Mouse (Mus musculus) T-cell, adult 2 months (primary cell): ENCODE measurements around the gene Egln1.

Experiments
- DNase-seq: peaks from one replicate; pipeline ENCODE4 v3.0.0; 2022; ENCODE audit warnings: low spot score

Egln1 gene

DNA sequence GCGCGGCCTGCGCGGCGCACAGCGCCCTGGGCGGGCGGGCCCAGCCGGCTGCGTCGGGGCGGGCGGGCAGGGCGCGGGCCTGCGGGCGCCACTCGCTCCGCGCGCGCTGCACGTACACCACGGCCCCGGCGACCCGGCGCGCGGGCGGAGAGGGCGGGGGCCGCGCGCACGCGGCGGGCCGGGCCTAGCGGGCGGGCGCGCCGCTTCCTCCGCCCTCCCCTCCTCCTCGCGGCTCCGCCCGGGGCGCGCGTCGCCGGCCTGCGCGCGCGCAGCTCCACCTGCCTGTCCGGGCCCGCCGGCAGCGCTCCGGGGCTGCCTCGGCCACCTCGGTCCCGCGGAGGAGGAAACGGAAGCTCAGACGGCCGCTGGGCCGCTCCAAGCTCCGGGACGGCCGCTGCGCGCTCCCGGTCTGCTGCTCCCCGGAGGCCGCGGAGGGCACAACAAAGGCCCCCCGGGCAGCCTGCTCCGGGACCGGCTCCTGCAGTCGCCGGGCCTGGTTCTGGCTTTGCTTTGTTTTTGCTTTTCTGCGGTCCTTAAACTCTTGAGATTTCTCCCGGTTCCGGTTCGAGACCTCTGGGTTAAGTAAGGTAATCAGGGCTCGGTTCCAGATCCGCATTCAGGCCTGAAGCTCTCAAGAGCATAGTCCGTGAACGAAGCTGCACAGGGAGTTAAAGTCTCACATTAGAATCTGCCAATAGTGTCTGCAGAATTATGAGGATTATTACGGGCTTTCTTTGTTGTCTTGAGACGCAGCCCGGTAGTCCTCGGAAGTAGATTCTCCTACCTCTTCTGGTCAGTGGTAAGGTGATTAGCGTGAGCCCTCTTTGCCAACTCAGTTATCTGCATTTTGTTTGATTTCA, at the start of gene Egln1:
Gene Egln1, minus strand, starts transcription at position 116 of the 860 bp plus-strand sequence.
- DNase-seq, result peak; percentile 68

DNA sequence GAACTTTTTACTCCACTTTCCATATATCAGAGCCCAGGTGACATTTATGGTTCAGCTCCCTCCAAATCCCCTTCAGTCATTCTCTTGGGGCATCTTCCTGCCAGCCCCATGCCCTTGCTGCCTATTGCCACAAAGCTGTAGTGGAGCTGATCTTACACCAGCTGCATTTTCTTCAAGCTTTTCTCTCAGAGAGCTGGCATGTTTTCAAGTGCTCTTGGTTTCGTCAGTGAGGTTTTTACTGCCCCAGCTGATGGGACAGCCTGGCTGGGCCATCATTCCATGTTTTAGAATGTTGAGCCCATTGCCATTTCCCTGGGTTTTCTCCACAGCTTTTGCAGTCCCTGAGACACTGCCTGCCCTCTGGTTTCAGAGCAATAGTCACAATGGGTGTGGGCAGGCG, 46.7 kb upstream of the Egln1 start:
- DNase-seq, result no peak

DNA sequence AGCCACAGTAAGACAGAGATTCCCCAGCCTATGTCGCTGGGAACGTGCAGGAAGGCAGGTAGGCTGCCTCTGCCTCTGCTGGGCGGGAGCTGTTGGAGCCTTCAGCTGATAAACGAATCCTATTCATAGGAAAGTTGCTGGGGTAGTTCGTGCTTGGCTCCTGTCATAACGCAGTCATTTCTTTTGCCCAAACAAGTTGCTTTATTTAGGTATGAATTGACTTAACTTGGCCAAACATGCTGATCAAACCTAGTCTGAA, 42.5 kb upstream of the Egln1 start:
- no peak for DNase-seq

DNA sequence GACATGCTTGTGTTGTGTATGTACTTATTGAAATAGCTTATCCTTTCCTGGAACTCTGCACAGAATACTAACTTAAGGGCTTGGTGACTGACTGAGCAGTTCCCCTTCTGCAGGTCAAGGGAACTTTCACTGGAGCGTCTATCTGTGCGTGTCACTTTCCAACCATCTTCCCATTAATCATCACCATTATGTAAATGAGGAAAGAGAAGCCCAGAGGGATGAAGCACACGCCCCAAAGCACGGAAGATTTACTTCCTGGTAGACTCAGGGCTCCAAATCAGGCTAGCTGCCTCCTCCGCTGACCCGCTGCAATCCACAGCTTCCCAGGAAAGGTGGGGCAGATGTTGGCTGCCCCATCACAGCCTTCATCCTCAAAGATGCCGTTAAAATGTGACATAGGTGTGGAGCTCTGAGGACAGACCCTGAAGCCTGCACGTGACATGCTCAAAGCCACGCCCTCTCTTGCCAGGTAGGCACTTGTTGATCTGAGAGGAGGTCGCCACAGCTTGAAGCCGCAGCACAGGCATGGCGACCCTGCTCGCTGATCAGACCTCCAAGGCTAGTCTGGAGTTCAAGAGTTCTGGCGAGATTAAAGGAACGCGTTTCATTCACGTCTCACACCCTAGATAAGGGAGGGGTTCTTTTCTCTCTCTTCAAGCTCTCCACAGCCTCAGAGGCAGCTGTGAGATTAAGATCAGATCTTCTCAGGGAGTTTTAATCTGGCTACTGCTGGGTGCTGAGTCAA, 42.0 kb upstream of the Egln1 start:
- no peak for DNase-seq

DNA sequence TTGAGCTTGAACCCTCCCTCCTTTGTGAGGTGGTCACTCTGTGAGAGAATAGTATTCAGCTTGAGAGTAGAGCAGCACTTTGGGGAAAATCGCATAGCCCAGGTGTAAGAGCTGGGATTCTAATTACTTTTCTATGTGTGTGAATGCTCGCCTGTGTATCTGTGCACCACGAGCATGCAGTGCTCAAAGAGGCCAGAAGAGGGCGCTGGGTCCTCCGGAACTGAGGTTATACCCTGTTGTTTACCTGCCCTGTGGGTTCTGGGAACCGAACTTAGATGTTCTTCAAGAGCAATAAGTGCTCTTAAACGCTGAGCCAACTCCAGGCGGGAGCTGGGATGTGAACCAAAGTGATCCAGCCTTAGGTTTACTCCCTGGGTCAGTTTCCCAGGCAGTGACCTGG, 31.7 kb upstream of the Egln1 start:
- no peak for DNase-seq

DNA sequence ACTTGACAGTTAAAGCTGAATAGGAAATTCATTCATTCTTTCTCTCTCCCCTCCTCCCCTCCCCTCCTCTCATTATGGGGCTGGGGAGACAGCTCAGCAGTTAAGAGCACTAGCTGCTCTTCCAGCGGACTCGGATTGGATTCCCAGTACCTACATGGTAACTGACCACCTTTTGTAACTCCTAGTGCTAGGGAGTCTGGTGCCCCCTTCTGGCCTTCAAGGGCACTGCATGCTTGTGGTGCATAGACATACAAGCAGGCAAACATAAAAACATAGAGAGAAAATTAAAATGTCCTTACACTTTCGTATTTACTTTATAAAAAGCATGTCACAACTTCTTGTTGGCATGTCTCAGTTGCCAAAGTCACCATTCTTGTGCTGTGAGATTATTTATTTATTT, 30.9 kb upstream of the Egln1 start:
- no peak for DNase-seq

DNA sequence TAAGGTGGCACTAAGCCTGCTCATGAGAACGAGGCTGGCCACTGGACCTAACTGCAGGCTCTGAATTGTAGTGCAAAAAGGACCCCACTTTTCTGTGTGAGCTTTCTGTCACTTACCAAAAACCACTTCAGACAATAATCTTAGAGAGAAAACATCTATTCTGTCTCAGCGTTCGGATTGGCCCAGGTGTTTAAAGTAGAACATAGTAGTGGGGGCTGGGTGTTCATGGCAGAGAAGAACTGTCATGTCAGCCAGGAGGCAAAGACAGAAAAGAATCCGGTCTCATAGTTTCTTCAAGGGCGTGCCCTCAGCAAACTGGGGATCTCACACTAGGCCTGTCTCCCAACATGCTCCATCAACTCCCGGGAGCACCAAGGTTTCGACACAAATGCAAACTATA, 28.9 kb upstream of the Egln1 start:
- no peak for DNase-seq

DNA sequence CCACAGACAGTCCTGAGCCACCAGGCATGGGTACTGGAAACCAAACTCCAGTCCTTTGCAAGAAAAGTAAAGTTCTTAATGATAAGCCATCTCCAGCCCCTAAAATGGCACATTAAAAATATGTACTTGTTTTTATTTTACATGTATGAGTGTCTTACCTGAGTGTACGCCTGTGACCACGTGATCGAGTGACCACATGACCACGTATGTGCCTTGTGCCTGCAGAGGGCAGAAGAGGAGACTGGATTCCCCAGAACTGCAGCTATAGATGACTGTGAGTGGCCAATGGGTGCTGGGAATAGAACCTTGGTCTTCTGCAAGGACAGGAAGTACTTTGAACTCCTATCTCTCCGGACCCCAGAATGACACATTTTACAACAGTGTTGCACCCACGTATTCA, 27.1 kb upstream of the Egln1 start:
- no peak for DNase-seq

DNA sequence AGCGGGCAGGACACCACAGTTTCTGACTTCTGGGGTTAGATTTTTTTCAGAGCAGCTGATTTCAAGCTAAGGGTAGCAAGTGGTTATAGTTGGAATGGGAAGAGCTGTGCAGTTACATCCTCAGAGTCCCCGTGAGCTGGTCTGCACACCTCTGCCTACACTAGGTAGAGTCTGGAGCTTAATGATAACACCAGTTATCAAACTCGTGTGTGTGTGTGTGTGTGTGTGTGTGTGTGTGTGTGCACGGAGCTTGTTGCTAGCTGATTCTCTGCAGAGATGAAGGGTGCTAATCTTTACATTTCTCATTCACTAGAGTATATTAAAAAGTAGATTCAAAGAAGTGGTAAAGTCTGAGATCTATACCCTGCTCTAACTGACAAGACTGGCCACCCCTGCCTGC, 25.1 kb upstream of the Egln1 start:
- no peak for DNase-seq

DNA sequence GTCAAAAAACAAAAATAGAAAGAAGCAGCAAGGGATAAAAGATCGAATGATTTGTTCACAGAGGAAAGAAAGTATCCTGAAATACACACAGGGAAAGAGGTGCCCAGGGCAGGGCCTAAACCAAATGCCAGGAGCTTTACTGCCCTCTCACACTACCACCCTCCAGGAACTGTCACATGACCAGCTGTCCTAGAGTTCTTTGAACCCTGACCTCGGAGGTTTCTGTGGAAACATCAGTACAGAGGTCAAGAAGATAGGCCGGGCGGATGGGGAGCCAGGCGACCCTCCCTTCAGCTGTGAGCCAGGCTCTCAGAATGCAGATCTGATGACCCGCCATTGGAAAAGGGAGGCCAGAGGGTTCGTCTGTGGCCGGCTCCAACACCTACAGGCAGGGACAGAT, 24.1 kb upstream of the Egln1 start:
- no peak for DNase-seq

DNA sequence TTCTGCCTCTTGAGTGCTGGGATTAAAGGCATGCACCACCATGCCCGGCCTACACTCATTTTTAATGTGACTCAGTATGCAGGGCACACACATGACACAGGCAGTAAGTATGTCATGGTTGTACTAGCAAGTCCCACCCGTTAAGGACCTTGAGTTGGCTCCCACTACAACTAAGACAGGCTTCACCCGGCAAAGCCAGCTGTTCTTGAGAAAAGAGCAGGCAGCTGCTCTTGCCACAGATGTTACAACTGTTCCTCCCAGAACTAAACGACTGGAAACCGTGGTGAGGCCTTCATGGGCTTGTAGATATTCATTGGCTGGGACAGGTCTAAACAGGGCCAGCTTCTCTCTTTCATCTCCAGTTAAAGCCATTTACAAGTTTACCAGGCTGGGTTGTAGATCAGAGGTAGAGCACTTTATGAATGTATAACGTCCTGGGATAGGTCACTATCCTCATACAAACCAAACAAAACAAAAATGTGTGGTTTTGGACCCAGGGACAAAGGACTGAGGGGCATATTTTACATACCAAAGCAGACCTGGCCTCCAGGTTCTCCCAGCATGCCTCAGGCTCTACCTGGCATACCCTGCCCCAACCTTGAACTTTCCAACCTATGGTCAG, 21.3 kb upstream of the Egln1 start:
- no peak for DNase-seq

DNA sequence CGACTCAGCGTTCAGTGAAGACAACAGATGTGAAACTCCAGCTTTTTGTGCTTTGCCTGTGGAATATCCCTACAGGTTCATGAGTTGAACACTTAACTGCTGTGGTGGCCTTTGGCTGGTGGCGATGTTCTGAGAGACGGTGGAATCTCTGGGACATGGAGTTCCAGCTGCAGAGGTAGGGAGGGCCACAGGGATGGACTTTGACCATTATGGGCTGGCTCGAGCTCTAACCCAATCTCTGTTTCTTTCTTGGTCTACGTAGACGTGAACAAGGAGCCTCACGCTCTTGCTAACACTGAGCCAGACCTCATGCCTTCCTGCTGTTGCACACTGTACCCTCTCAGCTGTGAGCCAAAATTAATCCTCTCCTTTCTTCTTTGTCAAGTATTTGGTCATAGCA, 15.8 kb upstream of the Egln1 start:
- DNase-seq, result no peak

DNA sequence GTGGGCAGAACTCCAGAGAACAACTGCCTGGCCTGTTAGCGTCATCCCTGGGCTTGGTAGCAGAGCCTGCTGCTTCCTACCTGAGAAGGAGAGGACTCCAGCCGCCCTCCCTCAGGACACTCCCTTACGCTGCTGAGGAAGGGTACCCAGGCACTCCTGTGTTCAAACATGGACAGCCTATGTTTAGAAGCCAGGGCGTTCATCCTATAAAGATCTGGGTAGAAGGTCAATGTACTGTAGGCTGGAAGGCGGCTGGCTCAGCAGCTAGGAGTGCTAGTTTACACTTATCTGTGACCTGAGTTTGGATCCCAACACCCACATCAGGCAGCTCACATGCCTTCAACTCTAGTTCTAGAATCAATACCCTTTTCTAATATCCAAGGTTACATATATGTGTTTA, 14.1 kb upstream of the Egln1 start:
- DNase-seq, result no peak

DNA sequence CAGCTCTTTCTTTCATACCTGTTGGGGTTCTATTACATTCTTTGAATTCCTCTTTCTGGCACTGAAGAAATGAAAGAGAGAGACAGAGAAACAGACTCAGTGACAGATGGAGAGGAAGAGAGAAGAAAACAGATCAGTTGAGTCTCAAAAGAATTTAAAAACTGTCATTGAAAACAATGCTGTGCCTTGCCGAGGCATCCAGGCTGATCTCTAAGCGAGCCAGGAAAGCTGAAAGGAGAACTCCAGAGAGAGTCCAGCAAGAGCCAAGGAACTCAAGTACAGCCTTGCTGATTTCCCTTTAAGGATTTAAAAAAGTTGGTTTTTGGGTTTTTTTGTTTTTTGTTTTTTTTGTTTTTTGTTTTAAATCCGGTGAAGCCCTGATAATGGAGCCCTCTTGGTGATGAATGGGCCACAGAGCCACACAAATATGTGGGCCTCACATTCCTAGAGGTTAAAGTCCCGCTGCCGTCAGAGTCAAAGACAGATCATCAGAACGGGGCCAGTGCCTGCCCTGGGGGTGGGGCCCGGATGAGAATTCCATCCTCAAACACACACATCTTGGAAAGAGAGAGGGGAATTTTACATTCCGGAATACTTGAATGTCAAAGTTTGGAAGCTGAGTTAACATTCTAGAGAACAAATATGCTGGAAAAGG, 11.2 kb upstream of the Egln1 start:
- DNase-seq, result no peak

DNA sequence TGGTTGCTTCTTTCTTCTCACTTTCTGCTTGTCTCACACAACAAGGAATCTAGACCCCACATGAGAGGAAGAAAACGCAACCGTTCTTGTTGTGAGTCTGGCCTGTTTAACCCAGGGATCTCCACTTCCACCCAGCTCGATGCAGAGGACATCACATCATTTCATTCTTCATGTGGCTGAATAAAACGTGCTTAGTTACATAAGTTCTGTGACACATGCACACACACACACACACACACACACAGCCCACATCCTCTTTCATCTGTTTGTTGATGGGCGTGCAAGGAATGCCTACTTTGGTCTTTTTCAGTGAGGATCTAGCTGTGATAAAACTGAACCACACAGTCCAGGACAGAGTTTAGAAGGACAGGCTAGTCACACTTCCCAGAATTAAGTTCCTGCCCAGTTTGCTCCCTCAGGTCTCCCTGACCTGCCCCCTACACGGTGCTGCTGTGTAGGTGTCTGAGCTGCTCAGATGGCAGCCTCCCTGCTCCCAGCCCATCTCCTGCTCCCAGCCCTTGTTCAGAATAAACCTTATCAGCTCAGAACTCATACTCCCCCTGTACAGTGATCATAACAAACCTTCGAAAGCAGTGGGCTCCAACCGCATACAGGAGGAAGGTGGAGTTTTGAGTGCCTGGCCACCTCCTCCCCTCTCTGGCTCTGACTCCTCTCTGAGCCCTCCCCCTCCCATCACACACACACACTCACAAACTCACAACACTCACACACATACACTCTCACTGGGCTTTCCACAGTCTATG, 10.5 kb upstream of the Egln1 start:
- peak; percentile 51 for DNase-seq

DNA sequence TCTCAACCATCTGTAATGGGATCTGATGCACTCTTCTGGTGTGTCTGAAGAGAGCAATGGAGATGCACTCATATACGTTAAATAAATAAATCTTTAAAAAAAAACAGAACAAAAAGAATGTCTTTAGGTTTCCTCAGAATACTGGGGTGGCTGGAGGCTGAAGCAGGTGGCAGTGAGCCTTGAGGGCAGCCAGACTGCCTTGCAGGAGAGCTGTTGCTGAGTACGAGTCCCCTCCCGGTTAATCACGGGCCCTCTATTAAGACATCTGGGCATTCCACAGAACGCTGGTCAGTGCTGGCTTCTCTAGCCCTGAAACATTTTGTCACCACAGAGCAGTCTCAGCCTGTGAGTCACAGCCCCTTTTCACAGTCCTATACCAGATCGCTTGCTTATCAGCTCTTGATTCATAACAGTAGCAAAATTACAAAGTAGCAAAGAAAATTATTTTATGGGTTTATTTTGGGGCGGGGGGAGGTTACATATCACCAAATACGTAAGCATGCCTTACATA, 5.5 kb upstream of the Egln1 start:
- DNase-seq, result no peak

DNA sequence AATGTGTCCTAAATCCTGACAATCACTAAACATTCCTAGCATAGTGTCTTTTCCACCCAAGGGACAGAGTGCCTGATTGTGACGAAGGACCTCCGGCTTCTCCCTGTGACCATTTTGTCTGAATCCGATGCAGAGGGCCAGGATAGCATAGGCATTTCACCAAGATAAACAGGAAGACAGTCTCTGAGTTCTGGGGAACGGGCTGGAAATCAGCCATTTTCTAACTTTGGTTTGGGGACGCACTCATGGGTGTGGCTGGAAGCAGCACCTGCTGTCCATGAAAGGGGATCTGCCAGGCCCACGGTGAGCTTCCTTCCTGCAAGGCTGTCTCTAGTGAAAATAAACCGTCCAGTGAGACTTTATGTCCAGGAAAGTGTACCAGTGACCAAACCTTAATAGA, 4.1 kb upstream of the Egln1 start:
- DNase-seq, result no peak

DNA sequence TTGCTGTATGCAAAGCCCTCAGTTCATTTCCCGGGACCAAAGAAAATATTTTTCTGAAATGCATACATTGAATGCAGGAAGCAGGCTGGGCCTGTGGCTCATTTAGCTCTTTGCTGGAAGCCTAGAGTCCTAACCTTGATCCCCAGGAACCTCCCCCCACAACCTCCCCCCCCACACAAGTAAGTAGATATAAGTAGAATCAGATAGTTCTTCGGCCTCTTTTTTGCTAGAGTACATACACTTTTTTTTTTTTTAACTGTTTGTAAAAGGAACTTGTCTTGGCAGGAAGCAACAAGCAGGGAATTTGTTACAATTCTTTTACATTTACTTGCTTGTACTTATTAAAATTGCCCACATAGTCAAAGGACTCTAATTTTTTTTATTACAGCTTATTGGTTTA, 1.7 kb upstream of the Egln1 start:
- no peak for DNase-seq

DNA sequence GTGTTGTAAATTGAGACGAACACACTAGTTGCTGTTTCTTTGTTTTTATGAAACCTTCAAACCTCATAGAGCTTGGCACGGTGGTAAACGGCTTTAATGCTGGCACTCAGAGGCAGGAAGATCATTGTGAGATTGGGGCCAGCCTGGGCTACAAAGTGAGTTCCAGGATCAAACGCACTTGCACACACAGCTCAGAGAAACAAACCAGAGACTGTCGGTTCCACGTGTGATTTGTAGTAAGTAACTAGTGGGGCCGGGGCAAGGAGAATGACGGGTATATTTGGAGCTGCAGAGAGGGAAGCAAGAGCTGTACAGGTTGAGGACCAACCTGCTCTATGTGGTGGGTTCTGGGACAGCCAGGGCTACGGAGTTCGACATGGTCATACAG, 939 bp upstream of the Egln1 start:
- peak; percentile 17 for DNase-seq

DNA sequence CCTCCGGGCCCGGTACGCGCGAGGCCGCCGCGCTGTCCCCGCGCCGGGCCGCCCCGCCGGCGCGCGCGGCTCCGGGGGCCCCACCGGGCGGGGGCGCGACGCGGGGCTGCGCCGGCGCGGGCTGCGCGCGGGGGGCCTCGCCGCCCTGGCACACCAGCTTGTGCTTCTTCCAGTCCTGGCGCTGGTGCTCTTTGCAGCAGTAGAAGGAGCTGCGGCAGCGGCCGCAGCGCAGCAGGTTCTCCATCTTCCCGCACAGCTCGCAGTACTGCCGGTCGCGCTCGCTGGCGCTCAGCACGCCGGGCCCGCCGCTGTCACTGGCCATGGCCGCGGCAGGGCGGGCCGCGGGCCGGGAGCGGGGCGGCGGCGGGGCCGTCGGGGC, 402 bp downstream of the Egln1 start:
- peak; percentile 26 for DNase-seq

DNA sequence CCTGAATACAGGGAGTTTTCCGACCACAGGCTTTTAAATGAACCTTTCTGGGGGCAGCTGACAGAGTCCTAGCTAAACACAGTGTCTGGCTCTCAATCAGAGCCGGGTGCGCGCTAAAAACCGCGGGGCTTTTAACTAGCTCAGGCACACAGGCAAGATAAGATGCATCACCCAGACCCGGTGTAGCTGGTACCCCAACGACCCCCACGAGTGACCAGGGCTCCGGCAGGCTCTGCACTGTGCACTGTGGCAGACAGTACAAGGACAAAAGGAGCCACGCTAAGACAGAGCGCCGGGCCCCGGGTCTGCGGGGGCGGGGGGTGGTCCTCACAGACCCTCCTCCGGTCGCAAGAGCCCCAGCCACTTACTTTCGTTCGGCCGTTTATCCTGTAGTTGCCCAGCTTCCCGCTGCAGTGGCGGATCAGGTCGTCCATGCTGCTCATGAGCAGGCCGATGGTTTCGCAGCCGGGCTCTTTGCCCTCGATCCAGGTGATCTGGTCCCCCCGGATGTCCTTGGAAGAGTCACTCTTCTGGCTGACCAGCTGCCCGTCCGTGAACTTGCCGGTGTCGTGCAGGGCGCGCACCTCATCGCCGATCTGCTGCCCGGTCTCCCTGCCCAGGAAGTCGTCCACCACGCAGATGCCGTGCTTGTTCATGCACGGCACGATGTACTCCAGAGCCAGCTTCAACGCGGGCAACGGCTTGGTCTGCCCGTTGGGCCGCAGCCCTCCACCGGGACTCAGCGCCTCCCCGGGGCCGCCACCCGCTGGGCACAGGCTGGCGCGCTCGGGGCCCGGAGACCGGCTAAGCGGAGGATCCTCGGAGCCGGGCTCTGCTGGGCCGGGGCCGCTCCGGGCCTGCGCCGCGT, 1.0 kb downstream of the Egln1 start:
- DNase-seq, result peak; percentile 44
